Mouse (Mus musculus) embryonic fibroblast, embryonic 13.5 days (primary cell): Measurements from ENCODE around the gene Pitpnm2.

Source experiments
- CTCF ChIP-seq: IDR thresholded peaks from 2 replicates; pipeline ENCODE4 v1.5.1; 2011; ENCODE audit warnings: mild to moderate bottlenecking, control low read depth, low read length, moderate library complexity, borderline replicate concordance; ENCODE audit not compliant: insufficient read depth
- POLR2A ChIP-seq: IDR thresholded peaks from 2 replicates; pipeline ENCODE4 v1.6.1; 2011; ENCODE audit warnings: low read depth, mild to moderate bottlenecking, control low read depth, low read length, moderate library complexity

- no peak for TF ChIP-seq POLR2A
- TF ChIP-seq CTCF, result no peak
Measured at GRCm38 (mm10) chr5:124167621-124168020, 81.9 kb downstream of the Pitpnm2 start.
